Mouse (Mus musculus) thymus, adult 2 months (tissue): ENCODE data around the gene Spns2. TPM values are rescaled to one million over a fixed set of nuclear protein-coding genes. Genes with fewer than 3 reads are reported as not detected.

Experiments
- DNase-seq: peaks from one replicate; pipeline ENCODE4 v3.0.0; 2021
- H3K27ac ChIP-seq: fragments of 200-500 bp; 2 replicates; pipeline ENCODE4 v1.5.1; 2012; ENCODE audit warnings: low read length, control low read depth; ENCODE audit not compliant: control insufficient read depth, insufficient read depth
- H3K27me3 ChIP-seq: fragments of 200-500 bp; 2 replicates; pipeline ENCODE4 v1.6.1; 2012; ENCODE audit warnings: mild to moderate bottlenecking, low read length, moderate library complexity, mixed read lengths; ENCODE audit not compliant: control insufficient read depth, insufficient read depth
- H3K36me3 ChIP-seq: fragments of 200-500 bp; 2 replicates; pipeline ENCODE4 v1.6.1; 2012; ENCODE audit warnings: mild to moderate bottlenecking, low read length, moderate library complexity; ENCODE audit not compliant: control insufficient read depth, insufficient read depth
- H3K4me1 ChIP-seq: fragments of 200-500 bp; replicated peaks from 2 replicates; pipeline ENCODE4 v1.6.1; 2012; ENCODE audit warnings: low read length; ENCODE audit not compliant: control insufficient read depth, insufficient read depth
- H3K4me3 ChIP-seq: fragments of 200-500 bp; 2 replicates; pipeline ENCODE4 v1.5.1; 2012; ENCODE audit warnings: mild to moderate bottlenecking, low read length, control low read depth, moderate library complexity; ENCODE audit not compliant: control insufficient read depth, insufficient read depth
- CTCF ChIP-seq: fragments of 200-500 bp; IDR thresholded peaks from 2 replicates; pipeline ENCODE4 v1.5.1; 2012; ENCODE audit warnings: mild to moderate bottlenecking, control low read depth, low read length, moderate library complexity, borderline replicate concordance; ENCODE audit not compliant: control insufficient read depth, poor library complexity, insufficient read depth; ENCODE audit errors: extremely low read depth
- POLR2A ChIP-seq: fragments of 200-500 bp; IDR thresholded peaks from 2 replicates; pipeline ENCODE4 v1.6.1; 2012; ENCODE audit warnings: mild to moderate bottlenecking, low read length, control low read depth, moderate library complexity; ENCODE audit not compliant: control insufficient read depth, poor library complexity, insufficient read depth; ENCODE audit errors: extremely low read depth
- WGBS: fragments of 180-500 bp; shearing (Covaris S2); methylation state at CpG from one replicate; pipeline ENCODE4 v1.1.7; 2018; 5-methylcytosine and 5-hydroxymethylcytosine counted together
- polyA plus RNA-seq: library from polyadenylated mRNA; depleted of rRNA; stranded (reverse); fragments of >200 nt; gene quantifications from 2 replicates; pipeline ENCODE4 v1.2.3, GENCODE M21; 2012

Spns2 gene
- polyA plus RNA-seq, 1 experiment = 10.6 TPM

GRCm38 (mm10) chr11:72518449-72518848 is 28.7 kb upstream of the Spns2 start:
- H3K36me3 ChIP-seq = no peaks in the 10 kb centered on the region
- no peak for TF ChIP-seq POLR2A
- TF ChIP-seq CTCF = no peak
- whole genome bisulfite sequencing = 92% methylated on average over 2 of the region's 2 CpGs
- no peak overlapping the region for H3K27ac ChIP-seq
- H3K4me1 ChIP-seq = no peaks in the 10 kb centered on the region
- no peaks in the 10 kb centered on the region for H3K27me3 ChIP-seq
- no peak for DNase-seq
- H3K4me3 ChIP-seq = no peak overlapping the region

- Histone ChIP-seq H3K4me1 (no peaks in the 10 kb centered on the region), H3K27ac (no peak overlapping the region), H3K27me3 (no peaks in the 10 kb centered on the region), H3K4me3 (no peak overlapping the region), H3K36me3 (no peaks in the 10 kb centered on the region)
- TF ChIP-seq CTCF = no peak
- no peak for TF ChIP-seq POLR2A
- 88% methylated on average over 3 of the region's 3 CpGs for WGBS
- no peak for DNase-seq
Measured at GRCm38 (mm10) chr11:72514967-72515366, 25.3 kb upstream of the Spns2 start.

GRCm38 (mm10) chr11:72508651-72509050 is 18.9 kb upstream of the Spns2 start:
- no peak for DNase-seq
- Histone ChIP-seq H3K27me3 (no peaks in the 10 kb centered on the region), H3K36me3 (no peaks in the 10 kb centered on the region), H3K27ac (no peak overlapping the region), H3K4me1 (no peaks in the 10 kb centered on the region), H3K4me3 (no peak overlapping the region)
- WGBS = 98% methylated on average over 5 of the region's 5 CpGs
- TF ChIP-seq POLR2A = no peak
- no peak for TF ChIP-seq CTCF

- H3K4me1 ChIP-seq = no peaks in the 10 kb centered on the region
- TF ChIP-seq CTCF (no peak), POLR2A (no peak)
- H3K27ac ChIP-seq = no peak overlapping the region
- DNase-seq = no peak
- no peaks in the 10 kb centered on the region for H3K27me3 ChIP-seq
- no peak overlapping the region for H3K4me3 ChIP-seq
- no peaks in the 10 kb centered on the region for H3K36me3 ChIP-seq
Measured at GRCm38 (mm10) chr11:72507651-72508050, 17.9 kb upstream of the Spns2 start.

- TF ChIP-seq POLR2A (no peak), CTCF (no peak)
- WGBS = 92% methylated on average over 10 of the region's 10 CpGs
- Histone ChIP-seq H3K4me1 (no peaks in the 10 kb centered on the region), H3K27me3 (no peaks in the 10 kb centered on the region), H3K4me3 (no peak overlapping the region), H3K36me3 (no peaks in the 10 kb centered on the region), H3K27ac (no peak overlapping the region)
- DNase-seq = no peak
Measured at GRCm38 (mm10) chr11:72504016-72504797, 14.5 kb upstream of the Spns2 start.

GRCm38 (mm10) chr11:72503501-72503921 is 13.8 kb upstream of the Spns2 start:
- TF ChIP-seq POLR2A = no peak
- no peak for TF ChIP-seq CTCF
- no peak for DNase-seq
- Histone ChIP-seq H3K27me3 (no peaks in the 10 kb centered on the region), H3K27ac (no peak overlapping the region), H3K4me3 (no peak overlapping the region), H3K36me3 (no peaks in the 10 kb centered on the region), H3K4me1 (no peaks in the 10 kb centered on the region)
- WGBS = 65% methylated on average over 5 of the region's 5 CpGs
